Mouse (Mus musculus) heart, postnatal 25 days (tissue): Measurements from ENCODE around the gene Mrpl24. TPM values are rescaled to one million over a fixed set of nuclear protein-coding genes. Genes with fewer than 3 reads are reported as not detected.
"Not testable (repeated sequence)": the region's sequence is repeated elsewhere in the genome, so short reads cannot be mapped to it uniquely, and the experiment has no call there.

ENCODE experiments used
- DNase-seq: peaks from one replicate; pipeline ENCODE4 v3.0.0; 2022; ENCODE audit warnings: low spot score
- intact Hi-C: fragments of 180-260 bp; cut with DNase I; formaldehyde crosslinking; loops from one replicate; pipeline ENCODE4 v1.15.1; 2025
- total RNA-seq, 2 experiments: library from RNA; stranded (reverse); gene quantifications; 2 replicates each; pipeline ENCODE4 v1.2.3; 2021

The Mrpl24 gene
- 10 to 100 TPM; 68.3 to 70.1 TPM for total RNA-seq

DNA sequence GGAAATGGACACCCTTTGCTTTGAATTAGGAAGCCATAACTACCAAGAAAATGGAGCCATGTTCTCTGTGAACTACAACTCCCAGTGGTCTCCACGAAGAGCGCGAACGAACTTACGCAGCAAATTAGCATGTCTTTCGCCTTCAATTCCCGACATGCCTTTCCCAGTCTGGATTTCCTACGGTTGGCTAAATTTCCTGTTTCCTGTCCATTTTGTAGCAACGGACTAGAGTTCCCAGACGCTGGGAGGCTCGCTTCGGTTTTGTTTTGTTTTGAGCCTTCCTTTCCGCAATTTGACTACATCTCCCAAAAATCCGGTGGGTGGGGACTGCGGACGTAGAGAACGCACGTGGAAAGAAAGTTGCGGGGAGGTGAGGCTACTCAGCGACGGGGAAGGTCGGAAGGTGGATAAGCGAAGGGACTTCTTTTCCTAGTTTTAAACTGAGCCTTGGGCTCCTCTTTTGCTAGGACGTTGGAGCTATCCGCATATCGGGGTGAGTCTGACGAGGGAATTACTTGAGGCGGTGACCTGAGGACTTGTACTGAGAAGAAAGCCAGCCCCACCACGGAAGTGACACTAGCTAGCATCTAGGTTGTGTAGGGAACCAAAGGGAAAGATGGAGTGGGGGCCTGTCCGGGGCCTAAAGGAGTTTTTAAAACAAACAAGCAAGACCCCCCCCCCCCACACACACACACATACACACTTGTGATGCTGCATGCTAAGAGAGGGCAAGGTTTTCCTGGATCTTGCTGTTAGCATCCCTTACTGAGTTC, at the start of gene Mrpl24:
Mrpl24 (plus strand) TSS at position 171 of the 773 bp plus-strand sequence.
- DNase-seq, result peak; percentile 69
- intact Hi-C loops, result no loop called here

DNA sequence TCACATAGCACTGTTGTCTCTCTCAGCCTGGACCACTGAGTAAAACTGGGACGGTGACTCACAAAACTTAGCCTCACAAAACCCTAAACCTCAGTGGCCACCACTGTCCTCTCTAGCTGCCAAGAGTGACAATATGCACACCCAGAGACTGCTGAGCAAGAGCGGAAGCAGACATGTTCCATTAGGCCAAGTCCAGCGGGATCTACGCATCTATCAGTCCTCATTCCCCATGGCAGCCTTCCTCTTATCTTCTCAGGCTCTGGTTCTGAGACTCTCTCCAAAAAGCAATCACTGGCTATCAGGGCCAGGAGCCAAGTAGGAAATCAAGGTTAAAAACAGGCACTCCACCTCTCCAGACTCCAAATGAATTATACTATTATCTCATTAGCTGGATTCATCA, 41.6 kb upstream of the Mrpl24 start:
- no peak for DNase-seq
- intact Hi-C loops, result no loop called here

DNA sequence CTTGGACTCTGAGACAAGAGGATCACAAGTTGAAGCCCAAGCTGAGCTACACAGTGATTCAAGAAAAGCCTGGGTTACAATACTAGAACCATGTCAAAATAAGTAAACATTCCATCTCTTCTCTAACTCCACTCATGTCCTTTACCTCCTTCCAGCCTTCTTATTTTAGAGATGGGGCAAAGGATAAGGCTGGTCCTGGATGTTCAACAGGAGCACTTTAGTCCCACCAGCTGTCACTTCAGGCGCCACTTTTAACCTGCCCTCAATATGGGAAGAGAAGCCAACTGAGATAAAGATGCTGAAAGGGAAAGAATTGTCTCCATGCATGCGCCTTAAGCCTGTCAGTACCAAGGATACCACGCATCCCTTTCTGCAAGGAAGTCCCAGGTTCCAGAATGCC, 35.0 kb upstream of the Mrpl24 start:
- no peak for DNase-seq
- intact Hi-C loops, result no loop called here

DNA sequence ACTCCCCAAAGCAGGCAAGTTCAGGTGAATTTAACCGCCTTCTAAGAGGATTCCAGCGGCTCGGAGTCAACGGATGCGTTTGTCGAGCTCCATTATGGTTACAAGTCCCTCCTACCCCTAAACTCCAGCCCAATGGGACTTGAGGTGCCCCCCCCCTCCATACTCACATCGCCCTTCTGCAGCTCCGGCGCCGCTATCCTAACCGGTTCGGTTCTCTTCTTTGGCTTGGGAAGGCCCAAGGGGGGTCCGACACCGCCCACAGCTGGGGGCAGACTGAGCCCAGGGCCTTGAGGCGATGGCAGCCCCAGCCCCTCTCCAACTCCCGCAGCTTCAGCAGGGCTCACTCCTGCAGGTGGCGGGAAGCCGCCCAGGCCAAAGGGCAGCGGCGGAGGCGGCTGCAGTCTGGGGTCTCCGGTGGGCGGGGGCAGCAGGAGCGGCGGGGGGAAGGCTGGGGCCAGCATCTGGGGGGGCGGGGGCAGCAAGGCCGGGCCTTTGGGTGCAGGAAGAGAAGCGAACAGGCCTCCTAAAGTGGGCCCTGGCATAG, 34.5 kb upstream of the Mrpl24 start:
- no peak for DNase-seq
- intact Hi-C loops, result no loop called here

DNA sequence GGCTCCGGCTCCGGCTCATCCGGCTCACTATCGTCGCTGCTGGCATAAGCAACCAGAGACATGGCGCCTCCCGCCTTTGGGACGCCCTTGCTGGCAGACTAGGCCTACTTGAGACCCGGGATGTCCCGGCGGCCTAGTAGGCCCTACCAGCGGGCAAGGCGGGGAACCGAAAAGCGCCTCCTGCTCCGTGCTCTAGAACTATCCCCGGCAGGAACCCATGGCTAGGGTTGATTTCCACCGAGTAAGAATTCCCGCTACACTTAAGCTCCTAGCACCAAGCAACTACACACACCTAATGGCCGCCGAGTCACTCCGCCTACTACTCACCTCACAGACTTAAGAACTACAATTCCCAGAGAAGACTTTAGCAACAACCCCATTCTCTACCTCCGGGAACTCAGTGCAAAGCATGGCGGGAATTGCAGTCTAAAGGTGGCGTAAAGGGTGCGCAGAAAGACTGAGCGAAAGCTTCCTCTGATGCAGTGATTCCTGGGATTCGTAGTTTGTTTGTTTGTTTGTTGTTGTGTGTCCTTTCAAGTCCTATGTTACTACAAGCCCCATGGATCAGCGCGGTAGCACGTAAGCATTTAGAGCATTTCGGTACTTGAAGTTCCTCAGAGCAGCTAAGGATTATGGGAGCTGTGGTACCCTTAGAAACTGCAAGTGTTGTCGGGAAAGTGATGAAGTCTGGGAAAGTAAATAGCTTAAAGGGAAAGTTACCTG, 33.9 kb upstream of the Mrpl24 start, which contains the start of gene Prcc:
Prcc (minus strand) TSS at position 328 of the 723 bp plus-strand sequence.
- intact Hi-C loops, result loop anchor here (1.0 kb wide), 2 partner anchors 21 to 33 kb away; partner anchors contain the start of gene Hdgf
- peak; percentile 92 for DNase-seq

DNA sequence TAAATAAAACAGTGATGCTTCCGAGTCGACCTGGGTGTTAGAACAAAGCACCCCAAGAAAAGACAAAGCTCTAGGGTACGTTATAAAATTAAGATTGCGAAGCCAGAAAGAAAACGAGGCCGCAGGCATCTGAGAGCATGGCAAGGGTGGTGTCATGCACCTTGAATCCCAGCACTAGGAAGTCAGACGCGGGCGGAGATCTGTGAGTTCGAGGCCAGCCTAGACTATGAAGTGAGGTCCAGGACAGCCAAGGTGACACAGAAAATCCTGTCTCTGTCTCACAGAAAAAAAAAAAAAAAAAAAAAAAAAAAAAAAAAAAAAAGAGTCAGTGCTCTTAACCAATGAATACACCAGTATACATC, 33.3 kb upstream of the Mrpl24 start:
- intact Hi-C loops, result loop anchor here (1.0 kb wide), 2 partner anchors 20 to 32 kb away; partner anchors contain the start of gene Hdgf
- DNase-seq, result no peak

DNA sequence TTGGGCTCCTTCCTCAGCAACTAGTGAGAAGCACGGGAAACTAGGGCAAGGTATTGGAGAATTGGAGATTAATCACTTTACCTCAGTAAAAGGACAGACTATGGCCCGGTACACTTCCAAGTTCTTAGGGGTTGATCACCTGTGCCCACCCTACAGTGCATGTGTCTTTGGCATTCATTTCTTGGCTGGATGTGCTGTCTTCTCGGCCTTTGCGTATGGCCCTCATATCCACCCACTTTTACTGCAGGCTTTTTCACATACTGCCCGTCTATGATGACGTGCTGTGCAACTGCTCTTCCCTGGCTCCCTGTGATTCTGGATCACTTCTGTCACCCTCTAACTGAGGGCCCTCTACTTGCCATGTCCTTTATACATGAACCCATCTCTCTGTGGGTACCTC, 32.9 kb upstream of the Mrpl24 start:
- DNase-seq, result no peak
- intact Hi-C loops, result loop anchor here (1.0 kb wide), 2 partner anchors 20 to 32 kb away; partner anchors contain the start of gene Hdgf

DNA sequence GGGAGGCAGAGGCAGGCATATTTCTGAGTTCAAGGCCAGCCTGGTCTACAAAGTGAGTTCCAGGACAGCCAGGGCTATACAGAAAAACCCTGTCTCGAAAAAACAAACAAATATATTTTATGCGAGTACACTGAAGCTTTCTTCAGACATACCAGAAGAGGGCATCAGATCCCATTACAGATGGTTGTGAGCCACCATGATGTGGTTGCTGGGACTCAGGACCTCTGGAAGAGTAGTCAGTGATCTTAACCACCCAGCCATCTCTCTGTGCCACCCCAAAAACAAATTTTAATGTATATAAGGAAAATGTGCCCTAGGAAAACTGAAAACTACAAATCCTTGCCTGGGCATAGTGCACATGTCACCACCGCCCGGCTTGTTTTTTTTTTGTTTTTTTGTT, 31.9 kb upstream of the Mrpl24 start:
- DNase-seq, intact Hi-C loops: not testable (repeated sequence)

DNA sequence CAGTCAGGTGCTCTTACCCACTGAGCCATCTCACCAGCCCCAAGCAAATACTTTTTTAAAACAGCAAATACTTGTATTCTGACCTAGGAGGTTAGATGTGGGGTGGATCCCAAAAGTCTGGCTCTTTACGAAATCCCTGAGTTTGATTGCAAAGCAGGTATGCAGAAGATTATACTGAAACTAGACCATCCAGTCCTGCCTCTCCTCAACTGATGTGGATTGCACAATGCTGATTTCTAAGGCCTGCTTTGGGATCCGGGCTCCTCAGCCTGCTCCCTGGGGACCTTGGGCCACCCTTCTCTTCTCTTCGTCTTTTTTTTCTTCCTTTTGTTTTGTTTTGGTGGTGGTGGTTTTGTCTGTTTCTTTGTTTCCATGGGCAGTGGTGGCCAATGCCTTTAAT, 27.8 kb upstream of the Mrpl24 start:
- no peak for DNase-seq
- intact Hi-C loops, result no loop called here

DNA sequence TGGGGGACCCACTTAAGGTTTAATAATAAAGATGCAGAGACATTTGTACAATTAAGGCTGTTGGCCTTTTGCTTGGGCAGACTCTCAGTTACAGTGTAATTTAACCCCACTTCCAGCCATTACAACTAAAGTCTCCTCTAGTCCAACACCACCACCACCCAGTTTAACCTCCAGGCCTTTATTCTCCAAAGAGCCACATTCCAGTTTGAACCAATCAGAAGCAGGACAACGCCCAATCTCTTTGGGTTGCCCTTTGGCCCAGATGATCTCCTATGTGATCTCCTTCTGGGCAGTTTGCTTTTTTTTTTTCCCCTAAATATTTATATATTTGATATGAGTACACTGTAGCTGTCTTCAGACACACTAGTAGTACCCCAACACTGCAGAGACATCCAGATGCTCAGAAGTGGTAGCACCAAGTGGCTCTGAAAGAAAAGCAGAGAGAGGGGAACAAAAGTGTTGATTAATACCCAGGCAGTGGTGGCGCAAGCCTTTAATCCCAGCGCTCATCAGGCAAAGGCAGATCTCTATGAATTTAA, 25.9 kb upstream of the Mrpl24 start:
- intact Hi-C loops, result no loop called here
- no peak for DNase-seq

DNA sequence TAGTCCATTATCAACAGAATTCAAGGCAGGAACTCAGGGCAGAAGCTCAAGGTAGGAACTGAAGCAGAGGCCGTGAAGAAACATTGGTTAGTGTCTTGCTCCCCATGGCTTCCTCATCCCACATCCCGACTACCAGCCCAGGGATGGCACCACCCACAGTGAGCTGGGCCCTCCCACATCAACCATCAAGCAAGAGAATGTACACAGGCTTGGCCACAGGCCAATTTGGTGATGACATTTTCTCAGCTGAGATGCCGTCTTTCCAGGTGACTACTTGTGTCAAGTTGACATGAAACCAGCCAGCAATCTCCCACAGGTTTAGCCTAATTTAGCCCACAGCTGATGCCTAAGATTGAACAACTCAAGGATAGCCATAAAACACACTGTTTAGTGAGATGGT, 20.0 kb upstream of the Mrpl24 start:
- no peak for DNase-seq
- intact Hi-C loops, result no loop called here

DNA sequence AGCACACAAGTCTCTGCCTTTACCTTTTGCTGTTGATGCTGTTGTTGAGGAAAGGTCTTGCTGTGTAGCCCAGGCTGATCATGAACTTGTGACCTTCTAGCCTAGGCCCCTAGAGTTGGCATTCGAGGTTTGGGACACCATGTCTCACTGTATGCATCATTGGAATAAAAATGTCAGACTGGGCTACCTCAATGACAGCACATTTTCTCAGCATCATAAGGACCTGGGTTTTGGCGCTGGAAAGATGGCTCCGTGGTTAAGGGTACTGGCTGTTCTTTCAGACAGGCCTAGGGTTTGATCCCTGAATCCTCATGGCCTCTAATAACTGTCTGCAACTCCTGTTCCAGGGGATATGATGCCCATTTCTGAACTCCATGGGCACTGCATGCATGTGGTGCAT, 19.5 kb upstream of the Mrpl24 start:
- no peak for DNase-seq
- intact Hi-C loops, result no loop called here

DNA sequence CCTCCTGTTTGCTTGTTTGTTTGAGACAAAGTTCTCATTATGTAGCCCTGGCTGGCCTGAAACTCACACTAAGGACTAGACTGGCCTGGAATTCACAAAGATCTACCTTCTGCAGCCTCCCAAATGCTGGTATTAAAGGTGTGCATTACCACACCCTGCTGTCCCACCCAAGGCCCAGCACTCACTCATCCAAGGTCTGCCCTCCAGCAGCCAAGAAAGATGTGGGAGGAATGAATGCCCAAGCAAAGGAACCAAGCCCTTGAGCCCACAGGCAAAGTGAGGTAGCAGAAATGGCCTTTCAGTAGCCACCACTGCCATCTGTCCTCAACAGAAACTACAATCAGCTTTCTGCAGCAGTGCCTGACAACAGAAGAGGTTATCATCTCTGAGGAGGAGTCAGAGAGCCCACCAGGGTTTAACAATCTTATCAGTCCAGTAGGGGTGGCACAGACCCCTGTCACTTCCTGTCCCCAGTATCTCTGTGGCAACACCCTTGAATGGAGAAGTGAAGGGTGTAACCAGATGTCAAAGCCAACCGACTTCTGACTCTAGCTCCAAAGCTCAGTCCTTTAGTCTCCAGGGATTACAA, 18.2 kb upstream of the Mrpl24 start:
- intact Hi-C loops, result no loop called here
- DNase-seq, result no peak

DNA sequence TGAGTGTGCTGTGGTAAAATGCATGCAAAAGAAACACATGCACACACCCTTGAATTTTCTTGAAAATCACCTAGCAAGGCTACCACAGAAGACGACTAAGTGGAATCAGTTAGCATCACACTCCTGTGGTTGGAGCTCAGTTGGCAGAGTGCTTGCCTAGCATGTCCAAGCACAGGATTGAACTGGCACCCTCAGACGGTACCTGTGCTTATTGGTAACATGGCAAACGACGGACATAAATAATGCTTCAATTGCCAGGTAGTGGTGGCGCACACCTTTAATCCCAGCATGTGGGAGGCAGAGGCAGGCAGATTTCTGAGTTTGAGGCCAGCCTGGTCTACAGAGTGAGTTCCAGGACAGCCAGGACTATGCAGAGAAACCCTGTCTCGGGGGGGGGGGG, 17.3 kb upstream of the Mrpl24 start:
- DNase-seq, result not testable (repeated sequence)

DNA sequence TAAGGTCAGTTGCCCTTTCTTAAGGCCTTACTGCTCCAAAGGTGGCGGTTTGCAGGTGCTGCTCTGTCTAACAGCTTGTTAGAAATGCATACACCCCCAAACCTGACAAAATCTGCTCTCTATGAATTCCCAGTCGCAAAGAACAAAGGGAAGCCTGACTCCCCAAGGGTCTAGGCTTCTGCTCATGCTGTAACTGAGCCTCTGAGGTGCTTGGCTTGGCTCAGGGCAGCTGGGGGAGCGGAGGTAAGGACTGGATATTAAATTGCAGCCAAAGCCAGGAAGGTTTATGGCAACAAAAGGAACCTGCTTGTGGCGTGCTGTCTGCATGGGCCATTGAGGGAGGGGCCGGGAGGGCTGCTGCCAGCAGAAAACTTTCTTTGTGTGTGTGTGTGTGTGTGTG, 15.5 kb upstream of the Mrpl24 start:
- no peak for DNase-seq
- intact Hi-C loops, result no loop called here

More for the DNA sequence above, 17.3 kb upstream of the Mrpl24 start:
- intact Hi-C loops, result not testable (repeated sequence)

DNA sequence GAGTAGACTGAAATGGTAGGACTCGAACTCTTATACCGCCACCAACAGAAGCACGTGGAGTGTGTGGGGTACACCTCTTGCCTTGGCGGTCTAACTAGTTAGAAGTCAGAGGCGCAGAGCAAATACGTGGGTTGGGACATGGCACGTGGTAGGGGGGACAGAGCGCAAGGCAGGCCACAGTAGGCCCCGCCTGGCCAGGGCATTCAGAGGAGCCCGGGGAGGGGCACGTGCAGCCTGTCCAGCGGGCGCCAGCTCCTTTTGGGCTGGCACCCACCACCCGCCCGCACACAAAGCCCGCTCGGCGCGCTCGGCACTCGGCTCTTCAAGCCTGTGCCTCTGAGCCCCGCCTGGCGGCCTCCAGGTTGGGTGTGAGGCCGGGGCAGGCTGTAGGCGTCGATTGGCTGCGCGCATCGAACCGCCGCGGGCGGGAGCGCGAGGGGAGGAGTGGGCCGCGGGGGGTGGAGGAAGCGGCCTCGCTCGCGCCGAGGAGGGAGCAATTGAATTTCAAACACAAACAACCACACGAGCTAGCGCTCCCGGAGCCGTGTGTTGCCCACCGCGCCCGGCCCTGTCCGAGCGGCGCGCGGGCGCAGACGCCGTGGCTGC, 13.3 kb upstream of the Mrpl24 start, which contains the start of gene Hdgf:
Hdgf (plus strand) TSS at position 442 of the 606 bp plus-strand sequence.
- DNase-seq, result peak; percentile 93
- intact Hi-C loops, result loop anchor here (1.0 kb wide), 1 partner anchor 20 kb away; no protein-coding TSS in a partner anchor

DNA sequence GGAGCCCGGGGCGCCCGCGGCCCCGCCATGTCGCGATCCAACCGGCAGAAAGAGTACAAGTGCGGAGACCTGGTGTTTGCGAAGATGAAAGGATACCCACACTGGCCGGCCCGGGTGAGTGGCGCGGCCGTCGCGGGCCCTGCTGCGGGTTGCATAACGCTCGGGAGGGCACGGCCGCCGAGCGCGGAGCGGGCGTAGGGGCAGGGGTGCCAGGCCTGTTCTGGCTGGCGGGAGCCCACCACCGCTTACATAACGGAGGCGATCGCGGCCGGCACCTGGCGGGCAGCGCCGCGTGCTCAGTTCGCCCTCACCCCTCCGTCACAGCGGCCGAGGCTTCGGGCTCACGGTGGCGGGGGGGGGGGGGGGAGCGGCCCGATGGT, 12.7 kb upstream of the Mrpl24 start:
- peak; percentile 51 for DNase-seq
- intact Hi-C loops, result loop anchor here (1.0 kb wide), 1 partner anchor 20 kb away; no protein-coding TSS in a partner anchor

DNA sequence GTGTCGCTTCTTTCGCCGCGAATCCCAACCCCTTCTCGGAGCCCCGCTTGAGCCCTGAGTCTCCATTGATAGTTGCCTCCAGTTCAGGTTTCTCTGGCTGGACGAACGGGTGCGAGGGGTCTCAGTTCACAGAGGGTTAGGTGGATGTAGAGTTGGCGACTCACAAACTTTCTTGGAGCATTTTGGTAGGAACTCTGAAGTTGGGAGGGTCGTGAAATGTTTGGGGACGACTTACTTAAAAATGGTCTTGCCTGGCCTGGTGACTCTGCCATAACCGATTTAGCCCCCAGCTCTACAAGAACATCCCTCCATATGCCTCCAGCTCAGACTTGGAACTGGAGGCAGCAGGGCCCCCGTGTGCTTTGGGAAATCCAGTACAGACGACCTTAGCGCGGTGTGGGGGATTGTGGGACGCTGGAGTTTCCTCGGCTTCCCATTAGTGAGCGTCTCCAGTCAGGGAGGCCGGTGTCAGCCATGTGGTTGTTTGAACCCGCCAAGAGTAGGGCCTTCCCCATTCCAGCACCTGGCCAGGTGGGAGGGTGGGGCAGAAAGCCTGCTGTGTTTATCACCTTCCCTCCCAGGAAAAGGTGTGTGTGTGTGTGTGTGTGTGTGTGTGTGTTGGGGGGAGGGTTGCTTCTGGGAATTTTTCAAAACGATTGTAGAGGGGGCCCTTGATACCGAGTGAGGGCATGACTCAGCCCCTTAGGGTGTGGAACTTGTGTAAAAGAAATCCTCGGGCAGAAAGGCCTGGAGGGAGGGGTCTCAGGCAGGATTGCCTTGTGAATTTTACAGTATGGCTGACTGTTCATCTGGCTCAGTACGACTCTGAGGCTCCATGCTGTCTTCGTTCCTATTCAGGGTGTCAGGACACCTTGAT, 12.1 kb upstream of the Mrpl24 start:
- DNase-seq, result no peak
- intact Hi-C loops, result loop anchor here (1.0 kb wide), 1 partner anchor 21 kb away; no protein-coding TSS in a partner anchor

DNA sequence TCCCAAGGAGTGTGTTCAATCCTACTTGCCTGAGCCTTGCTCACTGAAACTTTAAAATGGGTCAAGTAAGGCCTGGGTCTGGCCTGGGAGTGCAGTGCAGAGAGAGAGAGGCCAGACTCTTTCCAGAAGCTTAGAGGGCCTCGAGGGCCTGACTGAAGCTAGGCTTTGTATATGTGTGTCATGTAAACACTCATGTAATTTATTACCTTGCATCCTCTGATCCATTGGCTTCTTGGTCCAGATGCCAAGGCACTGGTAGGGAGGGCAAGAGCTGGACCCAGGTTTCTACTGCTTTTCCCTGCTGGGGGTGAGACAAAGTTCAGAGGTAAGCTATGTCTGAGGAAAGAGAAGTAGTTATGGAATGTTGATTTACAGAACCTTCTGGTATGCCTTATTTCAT, 11.4 kb upstream of the Mrpl24 start:
- intact Hi-C loops, result no loop called here
- no peak for DNase-seq
